Mouse (Mus musculus): ENCODE data around the gene Olfr1395. TPM values are rescaled to one million over a fixed set of nuclear protein-coding genes. Genes with fewer than 3 reads are reported as not detected.
A peak's percentile ranks its signal among the peaks of the same experiment; 100 is the strongest.

Gene Olfr1395
- polyA plus RNA-seq, 1 experiment from 2014 or later, result not detected

GRCm38 (mm10) chr11:49103047-49103693 is 38.9 kb upstream of the Olfr1395 start:
- no peak overlapping the region for H3K9ac ChIP-seq (ENCODE audit: low read length)
- peak; percentile 90 for DNase-seq (ENCODE audit: low spot score)
- peak; percentile 73 for ATAC-seq (ENCODE audit: low FRiP score, low TSS enrichment)
- 10% methylated on average over 8 of the region's 8 CpGs for WGBS
- H3K9me3 ChIP-seq (ENCODE audit: control insufficient read depth, low read length), result no peaks in the 10 kb centered on the region
- no peaks in the 10 kb centered on the region for H3K4me1 ChIP-seq (replicated peaks; ENCODE audit: control insufficient read depth, insufficient read depth)
- no peak overlapping the region for H3K4me2 ChIP-seq (replicated peaks; ENCODE audit: low read depth)
- no peak overlapping the region for H3K4me3 ChIP-seq (ENCODE audit: low read depth, low read length)
- no peaks in the 10 kb centered on the region for H3K27me3 ChIP-seq (ENCODE audit: control insufficient read depth, insufficient read depth, low read length)
- no peak overlapping the region for H3K27ac ChIP-seq (replicated peaks)
- H3K36me3 ChIP-seq (ENCODE audit: control insufficient read depth, insufficient read depth, low read length), result no peaks in the 10 kb centered on the region
- no peak for TF ChIP-seq EP300 (optimal IDR thresholded peaks at IDR 0.05)
- peak; percentile 96 for TF ChIP-seq CTCF (IDR thresholded peaks at IDR 0.05; ENCODE audit: low read depth)

- no peak for TF ChIP-seq EP300 (optimal IDR thresholded peaks at IDR 0.05)
- no peak for TF ChIP-seq CTCF (IDR thresholded peaks at IDR 0.05; ENCODE audit: low read depth)
- no peak for ATAC-seq (ENCODE audit: low FRiP score, low TSS enrichment)
- Histone ChIP-seq H3K4me3 (ENCODE audit: low read depth, low read length) (no peak overlapping the region), H3K9ac (ENCODE audit: low read length) (no peak overlapping the region), H3K36me3 (ENCODE audit: control insufficient read depth, insufficient read depth, low read length) (no peaks in the 10 kb centered on the region), H3K27ac (replicated peaks) (no peak overlapping the region), H3K9me3 (ENCODE audit: control insufficient read depth, low read length) (no peaks in the 10 kb centered on the region), H3K27me3 (ENCODE audit: control insufficient read depth, insufficient read depth, low read length) (no peaks in the 10 kb centered on the region), H3K4me2 (replicated peaks; ENCODE audit: low read depth) (no peak overlapping the region), H3K4me1 (replicated peaks; ENCODE audit: control insufficient read depth, insufficient read depth) (no peaks in the 10 kb centered on the region)
- 50% methylated on average over 1 of the region's 1 CpGs for WGBS
- DNase-seq (ENCODE audit: low spot score), result no peak
Measured at GRCm38 (mm10) chr11:49105752-49106151, 36.3 kb upstream of the Olfr1395 start.

- no peak for TF ChIP-seq EP300 (optimal IDR thresholded peaks at IDR 0.05)
- TF ChIP-seq CTCF (IDR thresholded peaks at IDR 0.05; ENCODE audit: low read depth), result no peak
- 47% methylated on average over 10 of the region's 10 CpGs for WGBS
- H3K4me1 ChIP-seq (replicated peaks; ENCODE audit: control insufficient read depth, insufficient read depth), result no peaks in the 10 kb centered on the region
- H3K27me3 ChIP-seq (ENCODE audit: control insufficient read depth, insufficient read depth, low read length), result no peaks in the 10 kb centered on the region
- no peak overlapping the region for H3K4me3 ChIP-seq (ENCODE audit: low read depth, low read length)
- H3K27ac ChIP-seq (replicated peaks), result no peak overlapping the region
- ATAC-seq (ENCODE audit: low FRiP score, low TSS enrichment) (no peak), DNase-seq (ENCODE audit: low spot score) (no peak)
- no peaks in the 10 kb centered on the region for H3K36me3 ChIP-seq (ENCODE audit: control insufficient read depth, insufficient read depth, low read length)
- no peak overlapping the region for H3K9ac ChIP-seq (ENCODE audit: low read length)
- H3K9me3 ChIP-seq (ENCODE audit: control insufficient read depth, low read length), result no peaks in the 10 kb centered on the region
- no peak overlapping the region for H3K4me2 ChIP-seq (replicated peaks; ENCODE audit: low read depth)
Measured at GRCm38 (mm10) chr11:49107650-49108537, 34.2 kb upstream of the Olfr1395 start.

- ATAC-seq (ENCODE audit: low FRiP score, low TSS enrichment) (peak; percentile 42; the same call in 1 of the 2 replicates), DNase-seq (ENCODE audit: low spot score) (peak; percentile 42)
- 32% methylated on average over 1 of the region's 1 CpGs for WGBS
- Histone ChIP-seq H3K4me1 (replicated peaks; ENCODE audit: control insufficient read depth, insufficient read depth) (no peaks in the 10 kb centered on the region), H3K27me3 (ENCODE audit: control insufficient read depth, insufficient read depth, low read length) (no peaks in the 10 kb centered on the region), H3K9ac (ENCODE audit: low read length) (no peak overlapping the region), H3K27ac (replicated peaks) (no peak overlapping the region), H3K36me3 (ENCODE audit: control insufficient read depth, insufficient read depth, low read length) (no peaks in the 10 kb centered on the region), H3K4me2 (replicated peaks; ENCODE audit: low read depth) (no peak overlapping the region), H3K4me3 (ENCODE audit: low read depth, low read length) (no peak overlapping the region), H3K9me3 (ENCODE audit: control insufficient read depth, low read length) (no peaks in the 10 kb centered on the region)
- no peak for TF ChIP-seq EP300 (optimal IDR thresholded peaks at IDR 0.05)
- peak; percentile 74 for TF ChIP-seq CTCF (IDR thresholded peaks at IDR 0.05; ENCODE audit: low read depth)
Measured at GRCm38 (mm10) chr11:49108833-49109232, 33.2 kb upstream of the Olfr1395 start.

- WGBS, result 44% methylated on average over 1 of the region's 1 CpGs
- DNase-seq (ENCODE audit: low spot score), result no peak
Measured at GRCm38 (mm10) chr11:49111000-49111399, 31.1 kb upstream of the Olfr1395 start.

More at GRCm38 (mm10) chr11:49111000-49111399, 31.1 kb upstream of the Olfr1395 start:
- no peaks in the 10 kb centered on the region for H3K4me1 ChIP-seq (replicated peaks; ENCODE audit: control insufficient read depth, insufficient read depth)
- no peak for ATAC-seq (ENCODE audit: low FRiP score, low TSS enrichment)
- no peaks in the 10 kb centered on the region for H3K9me3 ChIP-seq (ENCODE audit: control insufficient read depth, low read length)
- H3K9ac ChIP-seq (ENCODE audit: low read length), result no peak overlapping the region
- no peaks in the 10 kb centered on the region for H3K27me3 ChIP-seq (ENCODE audit: control insufficient read depth, insufficient read depth, low read length)
- H3K4me2 ChIP-seq (replicated peaks; ENCODE audit: low read depth), result no peak overlapping the region
- no peak overlapping the region for H3K4me3 ChIP-seq (ENCODE audit: low read depth, low read length)
- TF ChIP-seq CTCF (IDR thresholded peaks at IDR 0.05; ENCODE audit: low read depth), result no peak
- no peak for TF ChIP-seq EP300 (optimal IDR thresholded peaks at IDR 0.05)
- H3K36me3 ChIP-seq (ENCODE audit: control insufficient read depth, insufficient read depth, low read length), result no peaks in the 10 kb centered on the region
- H3K27ac ChIP-seq (replicated peaks), result no peak overlapping the region

All from stomach, postnatal 0 days (tissue).